Mouse (Mus musculus): ENCODE measurements at regions not wholly inside any gene's neighbourhood (a gene's known extent, or its start where the extent isn't known, plus 50 kb on each side); places are given as distances from the start of the nearest gene placed in this dataset.

DNA sequence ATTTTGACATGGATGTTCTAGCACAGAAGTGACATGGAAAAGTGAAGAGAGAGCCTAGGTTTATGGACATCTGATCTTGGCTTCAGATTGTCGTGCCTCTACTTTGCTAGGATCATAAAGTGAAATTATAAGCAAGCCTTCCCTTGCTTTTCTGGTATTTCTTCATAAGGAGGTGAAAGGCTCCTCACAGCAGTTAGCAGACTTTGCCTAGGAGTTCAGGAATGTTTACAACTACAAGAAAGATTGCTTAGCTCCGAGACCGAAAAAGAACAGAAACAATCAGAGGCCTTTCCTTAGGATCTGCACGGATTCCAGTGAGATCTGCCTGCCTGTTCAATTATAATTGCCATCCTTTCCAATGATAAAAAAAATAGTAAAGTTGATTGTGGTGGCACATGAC is 67.8 kb upstream of the Marcks start:
- DNase-seq (ENCODE audit: low spot score) (no peak), ATAC-seq (ENCODE audit: extremely low read depth, insufficient number of reproducible peaks, low FRiP score, poor library complexity, severe bottlenecking) (no peak)
- H3K4me3 ChIP-seq (ENCODE audit: low read depth, low read length), result no peak overlapping the region
- H3K9me3 ChIP-seq (replicated peaks), result no peaks in the 10 kb centered on the region
- H3K4me1 ChIP-seq (ENCODE audit: insufficient read depth, low read depth, low read length), result no peaks in the 10 kb centered on the region
- H3K27me3 ChIP-seq (ENCODE audit: insufficient read depth, low read length), result no peaks in the 10 kb centered on the region
- H3K36me3 ChIP-seq (replicated peaks), result no peaks in the 10 kb centered on the region
- no peak for TF ChIP-seq TAL1 (conservative IDR thresholded peaks at IDR 0.05; ENCODE audit: low read depth, low read length)
- TF ChIP-seq GATA1 (IDR thresholded peaks at IDR 0.05; ENCODE audit: borderline replicate concordance, low read length), result no peak
- no peak for TF ChIP-seq GATA2 (IDR thresholded peaks at IDR 0.05; ENCODE audit: borderline replicate concordance, low read depth, low read length)
- no peak for TF ChIP-seq POLR2AphosphoS5 (IDR thresholded peaks at IDR 0.05; ENCODE audit: insufficient replicate concordance, low read depth, low read length)
- no peak for TF ChIP-seq CTCF (IDR thresholded peaks at IDR 0.05; ENCODE audit: low read depth, low read length)

DNA sequence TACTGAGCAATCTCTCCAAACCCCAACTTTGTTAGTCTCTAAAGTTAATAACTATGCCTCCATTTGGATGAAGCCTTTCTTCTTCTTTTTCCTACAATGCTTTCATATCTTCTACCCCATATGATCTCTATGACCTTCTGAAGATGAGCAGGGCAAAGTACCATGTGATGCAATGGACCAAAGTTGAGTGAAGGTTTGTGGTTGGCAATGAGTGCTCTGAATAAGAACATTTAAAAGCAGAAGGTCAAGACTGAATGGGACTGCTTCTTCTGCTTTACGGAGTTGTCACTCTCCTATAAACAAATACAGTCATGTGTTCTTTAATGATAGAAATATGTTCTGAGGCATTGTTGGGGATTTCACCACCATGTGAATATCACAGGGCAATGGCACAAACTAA is 65.0 kb upstream of the Marcks start:
- TF ChIP-seq GATA1 (IDR thresholded peaks at IDR 0.05; ENCODE audit: borderline replicate concordance, low read length) (no peak), POLR2AphosphoS5 (IDR thresholded peaks at IDR 0.05; ENCODE audit: insufficient replicate concordance, low read depth, low read length) (no peak)
- no peak for ATAC-seq (ENCODE audit: extremely low read depth, insufficient number of reproducible peaks, low FRiP score, poor library complexity, severe bottlenecking)
- Histone ChIP-seq H3K4me1 (ENCODE audit: insufficient read depth, low read depth, low read length) (no peaks in the 10 kb centered on the region), H3K36me3 (replicated peaks) (no peaks in the 10 kb centered on the region), H3K27me3 (ENCODE audit: insufficient read depth, low read length) (no peaks in the 10 kb centered on the region), H3K4me3 (ENCODE audit: low read depth, low read length) (no peak overlapping the region), H3K9me3 (replicated peaks) (no peaks in the 10 kb centered on the region)
- no peak for DNase-seq (ENCODE audit: low spot score)

GRCm38 (mm10) chr10:37194798-37195453 is 56.2 kb upstream of the Marcks start:
- Histone ChIP-seq H3K27me3 (ENCODE audit: insufficient read depth, low read length) (peaks cover 4% of the 10 kb centered on the region; the same call in 1 of the 2 replicates), H3K36me3 (replicated peaks) (no peaks in the 10 kb centered on the region), H3K4me1 (ENCODE audit: insufficient read depth, low read depth, low read length) (peaks cover 2% of the 10 kb centered on the region; the same call in 1 of the 2 replicates), H3K4me3 (ENCODE audit: low read depth, low read length) (no peak overlapping the region), H3K9me3 (replicated peaks) (no peaks in the 10 kb centered on the region)
- no peak for ATAC-seq (ENCODE audit: extremely low read depth, insufficient number of reproducible peaks, low FRiP score, poor library complexity, severe bottlenecking)
- DNase-seq (ENCODE audit: low spot score), result no peak
- TF ChIP-seq POLR2AphosphoS5 (IDR thresholded peaks at IDR 0.05; ENCODE audit: insufficient replicate concordance, low read depth, low read length) (no peak), TAL1 (conservative IDR thresholded peaks at IDR 0.05; ENCODE audit: low read depth, low read length) (no peak), CTCF (IDR thresholded peaks at IDR 0.05; ENCODE audit: low read depth, low read length) (no peak), GATA2 (IDR thresholded peaks at IDR 0.05; ENCODE audit: borderline replicate concordance, low read depth, low read length) (no peak), GATA1 (IDR thresholded peaks at IDR 0.05; ENCODE audit: borderline replicate concordance, low read length) (no peak)

DNA sequence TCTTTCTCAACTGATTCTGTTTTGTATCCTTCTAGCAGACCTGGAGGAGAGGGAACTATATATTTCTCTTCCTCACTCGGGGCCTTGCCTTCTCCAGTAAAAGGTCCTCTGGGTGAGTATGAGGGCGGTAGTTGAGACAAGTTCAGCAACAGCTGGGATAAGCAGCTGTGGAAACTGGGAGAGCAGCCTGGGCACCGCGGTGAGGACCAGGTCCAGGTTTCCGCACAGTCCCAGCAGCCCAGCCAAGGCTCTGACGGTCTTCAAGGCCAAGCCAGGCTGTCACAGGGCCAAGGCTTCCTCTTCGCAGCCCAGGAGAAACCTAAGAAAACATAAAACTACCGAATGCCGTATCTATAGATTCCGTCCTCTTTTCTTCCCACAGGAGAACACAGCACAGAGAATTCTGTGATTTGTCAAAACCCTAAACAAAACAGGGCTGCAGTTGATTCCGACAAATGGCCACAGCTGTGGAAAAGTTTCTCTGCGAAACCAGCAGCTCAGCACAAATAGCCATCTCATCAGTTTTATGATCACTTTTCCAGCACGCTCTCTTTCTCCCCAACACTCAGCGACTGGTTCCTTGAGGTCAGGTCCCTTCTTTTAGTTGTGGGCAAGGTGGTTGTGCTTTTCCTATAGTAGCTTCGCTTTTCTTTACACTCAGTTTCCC is 55.5 kb upstream of the Marcks start:
- ATAC-seq (ENCODE audit: extremely low read depth, insufficient number of reproducible peaks, low FRiP score, poor library complexity, severe bottlenecking) (no peak), DNase-seq (ENCODE audit: low spot score) (no peak)
- no peak for TF ChIP-seq GATA1 (IDR thresholded peaks at IDR 0.05; ENCODE audit: borderline replicate concordance, low read length)
- no peak for TF ChIP-seq CTCF (IDR thresholded peaks at IDR 0.05; ENCODE audit: low read depth, low read length)
- no peak for TF ChIP-seq GATA2 (IDR thresholded peaks at IDR 0.05; ENCODE audit: borderline replicate concordance, low read depth, low read length)
- TF ChIP-seq TAL1 (conservative IDR thresholded peaks at IDR 0.05; ENCODE audit: low read depth, low read length), result no peak
- TF ChIP-seq POLR2AphosphoS5 (IDR thresholded peaks at IDR 0.05; ENCODE audit: insufficient replicate concordance, low read depth, low read length), result no peak
- Histone ChIP-seq H3K4me1 (ENCODE audit: insufficient read depth, low read depth, low read length) (peaks cover 3% of the 10 kb centered on the region; the same call in 1 of the 2 replicates), H3K9me3 (replicated peaks) (no peaks in the 10 kb centered on the region), H3K4me3 (ENCODE audit: low read depth, low read length) (no peak overlapping the region), H3K27me3 (ENCODE audit: insufficient read depth, low read length) (peaks cover 4% of the 10 kb centered on the region; the same call in 1 of the 2 replicates), H3K36me3 (replicated peaks) (no peaks in the 10 kb centered on the region)

GRCm38 (mm10) chr10:37192661-37193060 is 53.9 kb upstream of the Marcks start:
- ATAC-seq (ENCODE audit: extremely low read depth, insufficient number of reproducible peaks, low FRiP score, poor library complexity, severe bottlenecking) (no peak), DNase-seq (ENCODE audit: low spot score) (no peak)
- Histone ChIP-seq H3K4me1 (ENCODE audit: insufficient read depth, low read depth, low read length) (peaks cover 3% of the 10 kb centered on the region; the same call in 1 of the 2 replicates), H3K4me3 (ENCODE audit: low read depth, low read length) (no peak overlapping the region), H3K36me3 (replicated peaks) (no peaks in the 10 kb centered on the region), H3K27me3 (ENCODE audit: insufficient read depth, low read length) (peaks cover 4% of the 10 kb centered on the region; the same call in 1 of the 2 replicates), H3K9me3 (replicated peaks) (no peaks in the 10 kb centered on the region)
- TF ChIP-seq TAL1 (conservative IDR thresholded peaks at IDR 0.05; ENCODE audit: low read depth, low read length), result no peak
- TF ChIP-seq POLR2AphosphoS5 (IDR thresholded peaks at IDR 0.05; ENCODE audit: insufficient replicate concordance, low read depth, low read length), result no peak
- TF ChIP-seq GATA2 (IDR thresholded peaks at IDR 0.05; ENCODE audit: borderline replicate concordance, low read depth, low read length), result no peak
- no peak for TF ChIP-seq GATA1 (IDR thresholded peaks at IDR 0.05; ENCODE audit: borderline replicate concordance, low read length)
- TF ChIP-seq CTCF (IDR thresholded peaks at IDR 0.05; ENCODE audit: low read depth, low read length), result no peak

GRCm38 (mm10) chr10:37190092-37190491 is 51.4 kb upstream of the Marcks start:
- H3K9me3 ChIP-seq (replicated peaks), result no peaks in the 10 kb centered on the region
- TF ChIP-seq POLR2AphosphoS5 (IDR thresholded peaks at IDR 0.05; ENCODE audit: insufficient replicate concordance, low read depth, low read length) (no peak), GATA2 (IDR thresholded peaks at IDR 0.05; ENCODE audit: borderline replicate concordance, low read depth, low read length) (no peak), GATA1 (IDR thresholded peaks at IDR 0.05; ENCODE audit: borderline replicate concordance, low read length) (no peak), CTCF (IDR thresholded peaks at IDR 0.05; ENCODE audit: low read depth, low read length) (no peak), TAL1 (conservative IDR thresholded peaks at IDR 0.05; ENCODE audit: low read depth, low read length) (no peak)
- no peak for DNase-seq (ENCODE audit: low spot score)
- H3K4me3 ChIP-seq (ENCODE audit: low read depth, low read length), result no peak overlapping the region
- peaks cover 4% of the 10 kb centered on the region; the same call in 1 of the 2 replicates for H3K27me3 ChIP-seq (ENCODE audit: insufficient read depth, low read length)
- no peaks in the 10 kb centered on the region for H3K36me3 ChIP-seq (replicated peaks)
- H3K4me1 ChIP-seq (ENCODE audit: insufficient read depth, low read depth, low read length), result peaks cover 3% of the 10 kb centered on the region; the same call in 1 of the 2 replicates
- no peak for ATAC-seq (ENCODE audit: extremely low read depth, insufficient number of reproducible peaks, low FRiP score, poor library complexity, severe bottlenecking)

Data from G1E (cell line).